Mouse (Mus musculus) cerebellum, adult 9-11 months (tissue): Measurements from ENCODE around the gene Mgat2.
"Not testable (repeated sequence)": the region's sequence is repeated elsewhere in the genome, so short reads cannot be mapped to it uniquely, and the experiment has no call there.

Experiments used
- DNase-seq: peaks from one replicate; pipeline ENCODE4 v3.0.0; 2022

Mgat2 gene

DNA sequence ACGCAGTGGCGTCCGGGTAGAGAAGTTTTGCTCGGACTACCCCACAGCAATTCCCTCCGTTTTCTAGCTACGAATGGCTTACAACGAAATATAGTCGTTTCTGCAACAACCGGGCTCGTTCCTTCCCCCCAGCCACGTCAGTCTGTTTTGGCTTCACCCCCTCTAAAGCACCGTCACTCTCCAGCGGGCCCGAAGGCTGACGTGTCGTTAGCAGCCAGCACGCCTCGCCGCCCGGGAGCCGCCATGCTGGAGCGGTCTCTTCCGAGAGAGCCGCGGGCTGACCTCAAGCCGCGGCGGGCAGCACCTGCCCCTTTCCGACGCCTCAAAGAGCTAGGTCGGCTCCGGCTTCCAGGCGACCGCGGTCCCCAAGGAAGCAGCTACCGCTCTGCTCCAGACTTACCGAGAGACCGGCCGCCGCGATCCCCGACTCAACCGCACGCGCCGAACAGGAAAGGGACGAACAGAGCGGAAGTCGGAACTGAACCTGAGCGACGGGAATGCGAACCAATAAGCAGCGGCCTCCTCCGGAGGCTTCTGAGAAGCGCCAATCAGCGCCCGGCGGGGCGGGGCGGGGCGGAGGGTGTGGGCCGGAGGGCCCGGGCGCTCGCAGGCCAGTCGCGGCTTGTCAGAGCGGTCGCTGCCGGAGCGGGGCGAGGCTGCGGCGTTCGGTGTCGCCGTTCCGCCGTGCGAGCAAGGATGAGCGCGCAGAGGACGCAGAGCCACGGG lies at the start of gene Mgat2, which contains the start of gene Rpl36al:
Mgat2 (plus strand) TSS at position 575 of the 726 bp plus-strand sequence.
Rpl36al (minus strand) TSS at position 501 of the 726 bp plus-strand sequence.
- peak; percentile 98 for DNase-seq

DNA sequence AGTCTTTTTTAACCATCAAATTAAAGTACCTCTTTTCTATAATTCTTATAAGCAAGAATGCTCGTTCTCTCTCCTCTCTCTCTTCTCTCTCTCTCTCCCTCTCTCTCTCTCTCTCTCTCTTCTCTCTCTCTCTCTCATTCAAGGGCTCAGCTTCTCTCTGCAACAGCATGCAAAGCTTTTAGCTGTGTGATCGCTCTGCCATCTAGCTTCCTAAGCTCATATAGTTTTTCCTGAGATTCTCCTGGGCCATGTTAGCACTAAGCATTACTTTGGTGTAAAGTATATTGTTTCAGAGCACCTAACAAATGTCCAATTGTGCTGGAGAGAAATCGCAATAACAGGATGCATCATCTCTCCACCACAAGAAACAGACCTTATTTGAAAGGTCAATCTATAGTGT lies 44.8 kb upstream of the Mgat2 start:
- DNase-seq: no peak

DNA sequence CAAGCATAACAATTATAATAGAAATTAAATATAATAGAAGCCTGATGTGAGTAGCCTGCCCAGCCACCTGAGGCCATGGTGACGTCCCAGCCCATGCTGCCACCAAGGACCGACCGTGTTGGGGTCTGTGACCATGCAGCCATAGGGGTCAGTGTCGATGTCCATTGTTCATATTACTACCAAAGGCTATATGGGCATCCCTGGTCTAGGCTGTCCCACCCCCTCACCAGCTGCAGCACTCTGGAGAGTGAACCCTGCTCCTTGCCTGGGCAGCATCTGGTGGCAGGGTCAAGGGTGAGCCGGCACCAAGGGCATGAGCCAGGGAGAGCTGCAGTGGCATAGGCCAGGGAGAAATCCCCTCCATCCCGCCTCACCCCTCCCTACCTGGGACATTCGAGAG lies 44.1 kb upstream of the Mgat2 start:
- no peak for DNase-seq

DNA sequence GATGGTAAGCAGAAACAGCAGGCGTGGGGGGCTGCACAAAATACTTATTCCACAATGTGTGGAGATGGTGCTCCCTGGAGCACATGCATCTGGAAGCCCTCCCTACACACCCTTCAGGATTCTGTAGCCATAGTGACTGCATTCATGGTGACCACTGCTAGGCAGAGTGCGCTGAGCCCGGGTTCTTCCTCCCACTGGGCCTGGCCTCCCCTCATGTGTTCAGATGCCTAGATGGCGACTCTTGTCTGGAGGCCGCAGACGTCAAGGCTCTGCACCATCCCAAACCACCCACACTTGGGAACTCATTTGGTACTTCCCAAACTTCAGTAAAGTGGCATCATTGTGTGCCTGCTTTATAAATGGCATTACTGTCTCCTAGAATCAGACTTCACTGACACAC lies 40.5 kb upstream of the Mgat2 start:
- no peak for DNase-seq

DNA sequence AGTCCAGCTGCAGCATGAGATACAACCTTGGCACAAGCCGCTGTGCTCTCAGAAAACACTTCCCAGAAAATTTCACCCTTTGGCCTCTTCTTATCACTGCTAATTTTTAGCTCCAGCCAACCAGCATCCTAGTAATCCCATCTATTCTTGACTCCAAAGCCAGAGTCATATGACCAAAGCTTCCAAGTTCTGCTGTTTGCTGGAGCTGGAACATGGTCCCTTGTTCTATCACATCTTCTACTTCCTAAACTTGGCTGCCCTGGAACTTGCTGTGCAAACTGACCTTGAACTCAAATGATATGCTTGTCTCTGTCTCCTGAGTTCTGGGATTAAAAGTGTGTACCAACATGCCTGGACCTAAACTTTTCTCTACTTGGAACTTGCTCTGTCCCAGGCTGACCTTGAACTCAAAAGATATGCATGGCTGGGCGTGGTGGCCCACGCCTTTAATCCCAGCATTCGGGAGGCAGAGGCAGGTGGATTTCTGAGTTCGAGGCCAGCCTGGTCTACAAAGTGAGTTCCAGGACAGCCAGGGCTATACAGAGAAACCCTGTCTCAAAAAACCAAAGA lies 36.7 kb upstream of the Mgat2 start:
- no peak for DNase-seq

DNA sequence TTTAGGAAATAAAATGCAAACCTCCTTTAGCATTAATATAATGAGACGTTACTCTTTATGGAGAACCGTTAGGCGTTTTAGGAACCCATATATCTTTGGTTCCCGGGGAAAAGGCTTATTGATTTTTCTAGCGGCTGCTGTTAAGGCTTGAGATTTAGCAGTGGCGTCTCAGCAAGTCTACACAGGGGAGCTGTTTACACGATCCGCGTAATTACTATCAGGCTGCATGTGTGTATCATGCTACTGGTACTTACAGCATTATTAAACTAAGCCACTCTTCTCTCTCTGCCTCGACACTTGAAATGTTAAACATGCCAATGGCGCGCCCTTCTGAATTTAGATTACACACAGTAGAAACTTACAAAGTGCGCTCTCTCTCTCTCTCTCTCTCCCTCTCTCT lies 33.9 kb upstream of the Mgat2 start:
- DNase-seq: no peak

DNA sequence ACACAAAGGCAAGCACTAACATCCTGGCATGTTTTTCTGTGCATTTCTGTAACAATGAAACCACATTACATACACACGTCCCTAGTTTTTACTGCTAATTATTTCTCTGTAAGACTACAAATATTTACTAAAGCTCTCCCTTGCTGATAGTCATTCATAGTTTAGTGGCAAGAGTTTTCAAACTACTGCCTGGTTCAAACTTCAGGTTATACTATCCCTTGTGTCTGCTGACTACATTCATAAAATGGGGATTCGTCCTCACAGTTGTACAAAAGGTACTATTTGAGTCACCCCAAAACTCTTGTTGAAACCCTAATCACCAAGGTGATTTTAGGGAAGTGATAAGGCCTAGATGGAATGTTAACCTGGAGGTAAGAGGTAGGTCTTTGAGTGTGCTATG lies 28.0 kb upstream of the Mgat2 start:
- no peak for DNase-seq

DNA sequence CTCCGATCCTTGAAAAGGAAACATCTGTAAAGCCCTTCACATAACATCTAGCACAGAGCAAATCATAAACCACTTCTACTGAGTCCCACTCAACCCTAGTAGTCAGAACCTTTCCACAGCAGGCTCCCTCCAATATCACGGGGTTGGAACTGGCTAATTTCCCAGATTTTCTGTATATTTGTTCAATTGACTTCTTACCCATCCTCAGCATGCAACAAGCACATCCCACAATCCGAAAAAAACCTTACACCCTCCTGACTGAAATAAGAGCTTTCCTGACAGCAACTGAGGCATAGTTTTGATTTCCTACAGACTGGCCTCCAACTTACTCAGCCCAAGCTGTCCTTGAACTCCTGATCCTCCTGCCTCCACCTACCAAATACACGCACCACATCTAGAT lies 27.5 kb upstream of the Mgat2 start:
- no peak for DNase-seq

DNA sequence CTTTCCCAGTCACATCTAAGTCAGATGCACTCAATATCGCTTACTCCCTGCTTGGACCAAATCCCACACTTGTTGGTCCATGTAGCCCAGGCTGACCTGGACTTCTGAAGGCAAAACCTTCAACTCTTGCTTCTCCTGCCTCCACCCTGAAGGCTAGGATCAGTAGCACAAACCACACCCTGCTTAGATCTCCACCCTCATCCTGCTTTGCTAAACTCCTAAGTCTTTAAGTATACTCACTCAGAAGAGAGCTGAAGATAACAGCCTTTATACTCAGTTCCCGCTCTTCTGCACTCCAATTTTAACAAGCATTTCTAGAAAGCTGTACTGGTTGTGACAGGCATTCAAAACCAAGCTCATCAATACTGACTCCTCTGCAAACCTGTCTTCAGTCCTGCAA lies 26.9 kb upstream of the Mgat2 start:
- DNase-seq: no peak

DNA sequence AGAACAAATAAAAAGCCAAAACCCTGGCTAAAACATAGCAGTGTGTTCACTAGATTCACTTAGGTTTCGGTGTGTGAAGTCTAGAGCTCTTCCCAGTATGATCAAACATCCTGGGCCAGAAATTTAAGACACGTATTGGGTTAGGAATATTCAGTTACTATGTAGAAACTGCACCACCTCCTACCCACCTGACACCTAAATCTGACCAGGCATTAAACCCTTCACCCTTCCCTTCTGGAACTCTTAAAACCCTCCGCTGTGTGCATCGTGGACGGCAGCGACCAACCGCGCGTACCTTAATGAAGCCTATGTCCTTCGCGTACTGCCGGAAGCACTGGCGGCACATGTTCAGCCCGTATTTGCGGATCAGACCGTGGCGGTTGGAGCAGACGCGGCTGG lies 25.6 kb upstream of the Mgat2 start:
- no peak for DNase-seq

DNA sequence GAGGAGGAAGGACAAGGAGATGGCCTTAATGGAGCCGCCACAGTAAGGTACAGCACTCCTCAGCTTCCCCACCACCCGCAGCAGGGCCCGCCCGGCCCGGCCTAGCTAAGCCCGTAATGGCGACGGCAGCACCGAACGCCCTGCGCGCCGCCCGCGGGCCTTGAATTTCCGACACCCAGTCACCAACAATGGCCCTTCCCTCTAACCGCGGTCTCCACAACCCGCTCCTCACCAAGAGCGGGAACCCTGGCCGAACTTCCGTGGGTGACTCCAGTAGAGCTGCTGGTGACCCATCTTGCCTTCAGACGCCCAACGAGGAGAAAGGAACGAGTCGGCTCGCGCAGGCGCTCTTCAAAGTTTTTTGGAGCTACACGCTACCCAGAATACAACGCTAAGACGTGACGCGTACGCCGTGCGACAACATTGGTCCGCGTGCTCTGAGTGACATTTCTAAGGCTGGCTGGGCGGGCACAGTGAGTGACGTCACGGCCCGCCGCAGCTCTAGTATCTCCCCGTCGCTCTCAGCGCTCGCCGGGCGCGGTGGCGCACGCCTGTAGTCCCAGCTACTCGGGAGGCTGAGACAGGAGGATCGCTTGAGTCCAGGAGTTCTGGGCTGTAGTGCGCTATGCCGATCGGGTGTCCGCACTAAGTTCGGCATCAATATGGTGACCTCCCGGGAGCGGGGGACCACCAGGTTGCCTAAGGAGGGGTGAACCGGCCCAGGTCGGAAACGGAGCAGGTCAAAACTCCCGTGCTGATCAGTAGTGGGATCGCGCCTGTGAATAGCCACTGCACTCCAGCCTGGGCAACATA lies 25.0 kb upstream of the Mgat2 start, which contains the start of gene Rps29:
Rps29 (minus strand) TSS at position 422 of the 813 bp plus-strand sequence.
- peak; percentile 99 for DNase-seq

DNA sequence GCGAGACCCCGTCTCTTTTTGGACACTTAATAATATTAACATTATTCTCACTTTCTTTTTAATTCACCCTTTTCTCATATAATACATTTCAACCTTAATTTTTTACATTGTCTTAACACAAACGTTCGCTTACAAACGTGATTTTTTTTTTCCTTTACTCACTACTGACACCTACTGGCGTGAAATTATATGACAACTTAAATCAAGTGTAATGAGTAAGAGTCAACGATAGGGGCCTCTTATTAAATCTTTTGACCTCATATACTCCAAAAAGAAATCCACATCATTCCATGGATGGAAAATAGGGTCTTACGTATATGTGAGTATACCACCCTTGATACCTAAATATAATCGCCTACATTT lies 24.4 kb upstream of the Mgat2 start:
- DNase-seq: no peak

DNA sequence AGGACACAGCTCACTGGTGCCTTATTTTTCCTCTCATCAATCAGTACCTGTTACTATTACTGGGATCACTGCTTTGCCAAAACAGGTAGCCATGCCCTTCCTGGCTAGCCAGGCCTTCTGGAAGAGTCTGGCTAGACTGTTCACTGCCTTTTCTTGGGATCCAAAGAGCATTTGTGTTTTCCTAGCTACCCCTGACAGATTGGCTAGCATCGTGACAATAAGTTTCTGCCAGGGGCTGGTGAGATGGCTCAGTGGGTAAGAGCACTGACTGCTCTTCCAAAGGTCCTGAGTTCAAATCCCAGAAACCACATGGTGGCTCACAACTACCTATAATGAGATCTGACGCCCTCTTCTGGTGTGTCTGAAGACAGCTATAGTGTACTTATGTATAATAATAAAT lies 23.3 kb upstream of the Mgat2 start:
- DNase-seq: peak; percentile 34

DNA sequence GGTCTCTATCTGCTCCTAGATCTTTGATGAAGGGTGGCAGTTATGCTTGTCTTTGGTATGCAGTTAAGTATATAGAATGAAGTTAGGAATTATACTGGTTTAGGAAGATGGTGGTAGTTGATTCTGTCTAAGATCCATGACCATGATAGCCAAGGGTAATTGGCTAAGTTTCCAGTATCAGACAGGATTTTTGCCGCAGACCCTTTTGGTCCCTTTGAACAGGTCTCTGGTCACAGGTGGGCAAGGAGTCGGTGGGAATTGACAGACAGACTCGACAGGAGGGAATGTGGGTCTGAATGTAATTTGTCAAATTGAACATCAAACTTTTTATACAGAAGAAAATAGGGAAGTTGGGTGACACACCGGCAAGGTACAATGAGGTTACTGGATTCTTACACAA lies 20.4 kb upstream of the Mgat2 start:
- DNase-seq: not testable (repeated sequence)

DNA sequence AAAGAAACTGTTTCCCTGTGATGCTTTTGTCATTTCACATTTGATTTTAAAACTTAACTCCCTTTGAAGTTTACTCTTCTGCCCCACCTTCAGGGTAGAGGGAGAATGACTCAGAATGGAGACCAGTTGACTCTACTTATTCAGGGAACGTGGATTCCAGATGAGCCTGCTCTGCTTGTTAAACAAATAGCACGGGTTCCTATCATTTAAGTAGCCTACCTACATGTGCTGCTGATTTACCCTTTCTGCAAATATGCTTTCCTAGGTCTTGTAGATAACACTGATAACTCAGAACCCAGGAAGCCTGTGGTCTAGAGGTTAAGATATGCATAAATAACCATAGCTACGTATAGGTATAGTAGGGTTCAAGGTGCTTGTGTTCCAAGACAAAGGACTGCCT lies 19.1 kb upstream of the Mgat2 start:
- no peak for DNase-seq

DNA sequence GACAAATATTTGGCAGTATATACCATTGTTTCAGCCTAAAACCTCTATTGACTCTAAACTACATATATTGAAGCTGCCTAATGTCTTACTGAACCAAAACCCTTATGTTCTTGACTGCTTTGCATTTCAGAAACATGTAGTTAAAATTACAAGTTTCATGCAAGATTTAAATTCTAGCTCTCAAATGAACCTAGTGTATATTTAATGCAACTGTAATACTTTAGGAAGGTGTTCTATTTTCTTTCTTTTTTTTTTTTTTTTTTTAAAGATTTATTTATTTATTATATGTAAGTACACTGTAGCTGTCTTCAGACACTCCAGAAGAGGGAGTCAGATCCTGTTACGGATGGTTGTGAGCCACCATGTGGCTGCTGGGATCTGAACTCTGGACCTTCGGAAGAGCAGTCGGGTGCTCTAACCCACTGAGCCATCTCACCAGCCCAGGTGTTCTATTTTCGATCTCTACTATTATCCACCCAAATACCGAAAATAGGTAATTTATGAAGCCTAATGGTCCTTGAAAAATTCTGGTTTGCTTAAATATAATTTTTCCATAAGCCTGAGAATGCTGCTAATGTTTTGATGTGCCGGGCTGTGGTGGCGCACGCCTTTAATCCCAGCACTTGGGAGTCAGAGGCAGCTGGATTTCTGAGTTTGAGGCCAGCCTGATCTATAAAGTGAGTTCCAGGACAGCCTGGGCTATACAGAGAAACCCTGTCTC lies 16.9 kb upstream of the Mgat2 start:
- DNase-seq: not testable (repeated sequence)

DNA sequence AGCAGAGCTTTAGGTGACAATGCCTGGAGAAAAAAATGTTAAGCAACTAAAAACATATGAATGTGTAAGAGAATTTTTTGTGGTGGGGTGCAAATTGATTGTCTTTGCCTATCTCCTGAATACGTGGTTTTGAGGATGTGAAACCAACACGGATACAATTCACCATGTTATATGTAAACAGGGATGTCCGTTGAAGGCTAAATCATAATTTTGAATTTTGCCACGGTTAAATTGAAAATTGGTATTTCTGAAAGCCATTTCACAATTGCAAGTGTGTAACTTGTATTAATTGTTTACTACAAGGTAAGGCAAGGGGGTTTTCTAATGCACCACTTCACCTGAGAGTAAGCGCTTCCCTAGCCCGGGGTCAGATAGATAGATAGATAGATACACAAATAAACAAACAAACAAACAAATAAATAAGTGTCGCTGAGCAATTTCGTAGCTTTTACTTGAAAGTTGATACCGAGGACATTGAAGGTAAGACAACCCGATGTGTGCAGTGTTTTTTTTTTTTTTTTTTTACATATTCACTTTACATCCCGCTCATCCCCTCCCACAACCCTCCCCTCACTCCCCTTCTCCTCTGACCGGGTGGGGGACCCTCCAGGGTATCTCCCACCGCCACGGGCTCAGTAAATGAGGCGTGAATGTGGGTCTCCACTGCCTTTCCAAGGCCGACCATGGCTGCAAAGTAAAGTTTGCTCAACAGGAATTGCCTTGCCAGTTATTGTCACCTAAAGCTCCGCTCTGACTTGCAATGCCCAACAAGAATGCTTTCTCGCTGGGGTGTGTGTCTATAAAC lies 16.1 kb upstream of the Mgat2 start:
- no peak for DNase-seq

DNA sequence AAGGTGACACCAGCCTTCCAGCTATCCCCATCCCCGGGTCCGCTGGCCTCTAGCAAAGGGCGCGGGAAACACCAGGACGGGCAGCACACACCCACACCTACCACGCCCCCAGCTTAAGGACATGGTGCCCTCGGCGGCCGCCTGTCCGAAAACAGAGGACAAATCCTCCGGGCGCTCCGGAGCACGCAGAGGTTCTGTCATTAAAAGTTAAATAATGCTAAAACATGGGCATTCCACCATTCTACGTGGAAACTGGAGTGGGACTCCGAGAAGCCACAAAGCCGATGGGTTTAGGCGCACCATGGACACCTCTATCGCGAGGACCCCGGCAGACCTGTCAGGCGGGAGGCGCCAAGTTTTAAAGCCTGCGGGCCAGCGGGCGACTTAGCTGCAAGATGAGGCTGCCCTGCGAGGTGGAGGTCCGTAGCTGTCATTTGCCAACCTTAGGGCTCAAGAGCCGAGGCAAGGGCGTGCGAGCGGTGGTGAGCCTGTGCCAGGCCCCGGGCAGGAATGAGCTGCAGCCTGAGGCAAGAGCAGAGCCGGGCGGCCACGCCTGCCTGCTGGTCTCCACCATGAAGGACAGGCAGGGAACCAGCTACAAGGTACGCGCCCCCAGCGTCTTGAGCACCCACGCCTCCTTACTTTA lies 15.4 kb upstream of the Mgat2 start, which contains the start of gene Lrr1:
Lrr1 (plus strand) TSS at position 354 of the 646 bp plus-strand sequence.
- peak; percentile 86 for DNase-seq

DNA sequence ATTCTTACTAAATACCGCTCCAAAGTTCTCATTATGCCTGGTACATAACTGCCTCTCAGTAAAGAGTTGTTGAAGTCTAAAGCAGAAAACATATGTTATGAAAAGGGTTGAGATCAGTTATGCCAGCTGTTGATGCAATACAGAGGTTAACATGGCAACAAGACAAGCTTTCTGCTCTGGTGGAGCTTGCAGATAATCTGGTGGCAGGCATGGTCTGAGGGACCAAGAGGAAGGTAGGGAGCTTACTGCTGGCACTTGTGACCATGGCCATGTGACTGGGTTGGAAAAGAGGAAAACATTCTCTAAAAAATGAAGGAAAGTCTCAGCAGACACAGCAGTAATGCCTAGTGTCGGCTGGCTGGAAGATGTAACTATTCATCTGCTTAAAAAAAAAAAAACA lies 12.7 kb upstream of the Mgat2 start:
- no peak for DNase-seq

DNA sequence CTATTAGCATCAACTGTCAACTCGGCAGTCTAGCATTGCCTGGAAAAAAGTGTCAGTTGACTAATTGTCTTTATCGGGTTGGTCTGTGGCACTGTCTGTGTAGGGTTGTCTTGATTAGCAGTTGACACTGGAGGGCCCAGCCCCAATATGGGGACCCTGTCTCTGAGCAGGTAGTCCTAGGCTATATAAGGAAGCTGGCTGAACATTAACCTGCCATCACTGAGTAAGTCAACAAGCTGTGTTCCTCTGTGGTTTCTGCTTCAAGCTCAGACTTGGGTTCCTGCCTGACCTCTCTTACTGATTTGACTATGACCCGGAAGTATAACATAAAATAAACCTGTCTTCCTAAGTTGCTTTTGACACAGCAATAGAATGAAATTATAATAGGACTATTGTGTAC lies 8.0 kb upstream of the Mgat2 start:
- no peak for DNase-seq

DNA sequence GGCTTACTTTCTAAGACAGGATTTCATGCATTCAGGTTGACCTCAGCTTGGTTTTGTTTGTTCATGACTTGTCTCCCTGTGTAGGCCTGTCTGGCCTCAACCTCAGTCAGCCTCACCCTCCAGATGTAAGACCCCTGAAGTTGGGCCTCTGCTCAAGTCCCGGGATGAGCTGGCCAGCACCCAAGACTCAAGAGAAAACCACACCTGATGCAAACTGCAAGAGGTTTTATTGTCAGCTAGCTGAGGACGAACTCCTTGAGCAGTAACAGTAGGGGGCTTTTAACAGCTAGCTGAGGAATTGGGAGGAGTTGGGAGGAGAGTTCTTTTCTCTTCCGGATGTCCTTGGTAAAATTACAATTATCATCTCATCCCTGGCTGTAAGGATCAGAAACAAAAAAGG lies 6.4 kb upstream of the Mgat2 start:
- DNase-seq: no peak

DNA sequence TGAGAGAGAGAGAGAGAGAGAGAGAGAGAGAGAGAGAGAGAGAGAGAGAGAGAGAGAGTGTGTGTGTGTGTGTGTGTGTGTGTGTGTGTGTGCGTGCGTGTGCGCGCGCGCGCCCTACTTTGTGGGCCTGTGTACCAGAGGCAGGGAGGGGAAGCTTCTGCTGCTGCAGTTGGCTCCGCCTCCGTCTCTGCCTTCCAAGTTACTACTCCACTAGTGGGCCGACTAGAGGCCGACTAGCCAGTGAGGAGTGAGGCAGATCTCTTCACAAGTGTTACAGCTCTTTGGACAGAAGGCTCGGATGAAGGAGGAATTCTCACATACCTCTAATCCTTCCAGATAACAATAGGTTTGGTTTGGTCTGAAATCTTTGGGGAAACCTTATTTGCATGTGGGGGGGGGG lies 4.6 kb upstream of the Mgat2 start:
- DNase-seq: no peak
